Mouse (Mus musculus) induced T-regulatory cell, adult 2 months (primary cell): ENCODE measurements around the gene Bmi1.

ENCODE experiments used
- DNase-seq: peaks from one replicate; pipeline ENCODE4 v3.0.0-alpha.2; 2012; ENCODE audit warnings: low read depth

The Bmi1 gene

GRCm38 (mm10) chr2:18676936-18677491 is at the start of gene Bmi1:
Bmi1 (plus strand) TSS chr2:18677018.
- peak; percentile 74 for DNase-seq

GRCm38 (mm10) chr2:18630547-18630946 is 46.3 kb upstream of the Bmi1 start:
- DNase-seq, result no peak

GRCm38 (mm10) chr2:18635052-18635451 is 41.8 kb upstream of the Bmi1 start:
- no peak for DNase-seq

- no peak for DNase-seq
Measured at GRCm38 (mm10) chr2:18648563-18648962, 28.3 kb upstream of the Bmi1 start.

- DNase-seq, result no peak
Measured at GRCm38 (mm10) chr2:18654821-18655220, 22.0 kb upstream of the Bmi1 start.

- DNase-seq, result peak; percentile 90
Measured at GRCm38 (mm10) chr2:18664003-18664402, 12.8 kb upstream of the Bmi1 start.

GRCm38 (mm10) chr2:18671041-18671440 is 5.8 kb upstream of the Bmi1 start:
- no peak for DNase-seq

- peak; percentile 94 for DNase-seq
Measured at GRCm38 (mm10) chr2:18672133-18672765, 4.6 kb upstream of the Bmi1 start, which contains the start of gene Commd3. Commd3 (plus strand) TSS chr2:18672384.

GRCm38 (mm10) chr2:18672766-18673164 is 4.1 kb upstream of the Bmi1 start:
- DNase-seq, result peak; percentile 68

- DNase-seq, result peak; percentile 38
Measured at GRCm38 (mm10) chr2:18673766-18674165, 3.1 kb upstream of the Bmi1 start.

- DNase-seq, result peak; percentile 32
Measured at GRCm38 (mm10) chr2:18674193-18674902, 2.5 kb upstream of the Bmi1 start.

- DNase-seq, result peak; percentile 35
Measured at GRCm38 (mm10) chr2:18675681-18676456, 949 bp upstream of the Bmi1 start.

- peak; percentile 79 for DNase-seq
Measured at GRCm38 (mm10) chr2:18676457-18676935, 322 bp upstream of the Bmi1 start.

GRCm38 (mm10) chr2:18677631-18678471 is 1.0 kb downstream of the Bmi1 start:
- DNase-seq, result peak; percentile 66

- no peak for DNase-seq
Measured at GRCm38 (mm10) chr2:18679701-18680100, 2.9 kb downstream of the Bmi1 start.

- DNase-seq, result no peak
Measured at GRCm38 (mm10) chr2:18680501-18680900, 3.7 kb downstream of the Bmi1 start.

- peak; percentile 82 for DNase-seq
Measured at GRCm38 (mm10) chr2:18680961-18681360, 4.1 kb downstream of the Bmi1 start.

GRCm38 (mm10) chr2:18684062-18684461 is 7.2 kb downstream of the Bmi1 start:
- no peak for DNase-seq

- DNase-seq, result peak; percentile 7
Measured at GRCm38 (mm10) chr2:18686386-18686785, 9.6 kb downstream of the Bmi1 start.

GRCm38 (mm10) chr2:18686826-18687519 is 10.2 kb downstream of the Bmi1 start:
- DNase-seq, result peak; percentile 27
